Mouse (Mus musculus) layer of hippocampus, postnatal 10 days (tissue): ENCODE measurements around the gene Csnk1g2. TPM values are rescaled to one million over a fixed set of nuclear protein-coding genes. Genes with fewer than 3 reads are reported as not detected.
A peak's percentile ranks its signal among the peaks of the same experiment; 100 is the strongest.

Experiments
- DNase-seq, 2 experiments: peaks; one replicate each; pipeline ENCODE4 v3.0.0; 2021; ENCODE audit warnings: low spot score in 2 of 2
- microRNA-seq, 2 experiments: library from miRNA; unstranded; fragments of <30 nt; microRNA quantifications; one replicate each; pipeline ENCODE4 v1.2.0; 2021
- total RNA-seq, 2 experiments: library from RNA; stranded (reverse); gene quantifications; 2 replicates each; pipeline ENCODE4 v1.2.3; 2021

Gene Csnk1g2
- total RNA-seq, 2 experiments from 2014 or later = 146 to 157 TPM

GRCm38 (mm10) chr10:80677942-80678436, 55.4 kb downstream of the Csnk1g2 start, which contains the start of gene Mknk2:
Gene Mknk2, minus strand, starts transcription at chr10:80678112.
- DNase-seq = peak; percentile 83 to 84

GRCm38 (mm10) chr10:80678601-80679377, 56.2 kb downstream of the Csnk1g2 start:
- DNase-seq = no peak

DNA sequence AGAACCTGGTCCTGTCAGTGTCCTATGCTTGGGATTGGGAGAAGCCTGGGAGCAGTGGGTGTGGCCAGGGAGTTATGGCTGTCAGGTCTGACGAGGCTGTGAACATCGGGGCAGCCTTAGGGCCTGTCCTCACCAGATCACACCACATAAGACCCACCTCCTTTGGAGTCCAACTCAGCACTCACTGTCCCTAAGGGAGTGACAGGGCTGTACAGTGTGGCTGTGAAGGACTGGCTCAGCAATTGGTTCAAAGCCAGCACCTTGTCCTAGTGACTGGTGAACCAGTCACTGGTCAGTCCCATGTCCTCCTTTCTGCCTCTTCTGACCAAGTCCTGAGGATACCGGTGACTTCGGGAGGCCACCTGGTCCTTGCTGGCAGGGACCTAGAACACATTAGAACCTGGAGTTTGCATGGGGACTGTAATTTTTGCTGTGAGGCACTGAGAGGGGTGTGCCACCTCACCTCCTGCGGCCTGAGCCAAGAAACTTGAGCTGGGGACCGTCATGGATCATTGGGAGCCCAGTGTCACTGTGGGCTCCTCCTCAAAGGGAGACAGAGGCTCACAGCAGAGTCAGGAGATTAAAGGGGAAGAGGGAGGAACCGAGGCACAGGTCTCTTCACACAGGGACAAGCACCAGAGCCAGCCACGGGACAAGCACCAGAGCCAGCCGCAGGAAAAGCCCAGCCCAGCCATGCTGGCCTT, 57.1 kb downstream of the Csnk1g2 start:
- no peak for DNase-seq

GRCm38 (mm10) chr10:80680260-80680696, 57.6 kb downstream of the Csnk1g2 start:
- DNase-seq = no peak

DNA sequence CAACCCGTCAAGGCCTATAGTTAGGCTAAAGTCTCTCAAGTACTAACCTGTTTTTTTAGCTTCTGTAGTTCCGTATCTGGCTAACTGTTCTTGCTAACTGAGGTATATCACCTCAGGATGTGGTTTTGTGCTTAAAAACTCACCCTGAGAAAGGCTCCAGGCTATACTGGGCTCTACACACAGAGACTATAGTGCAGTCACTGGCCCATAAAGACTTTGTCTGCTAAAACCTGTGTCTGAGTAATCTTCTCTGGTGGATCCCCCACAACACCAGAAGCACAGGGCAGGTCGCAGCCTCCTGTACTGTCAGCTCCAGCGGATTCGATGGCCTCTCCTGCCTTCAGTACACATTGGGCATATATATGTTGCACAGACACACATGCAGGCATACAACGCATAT, 59.4 kb downstream of the Csnk1g2 start:
- DNase-seq = no peak

- DNase-seq = no peak
Observed at GRCm38 (mm10) chr10:80683647-80684046, 61.0 kb downstream of the Csnk1g2 start.

GRCm38 (mm10) chr10:80684214-80684613, 61.6 kb downstream of the Csnk1g2 start:
- DNase-seq = peak in 1 of 2 experiments; percentile 58

GRCm38 (mm10) chr10:80684984-80685383, 62.3 kb downstream of the Csnk1g2 start:
- DNase-seq = no peak

- no peak for DNase-seq
Observed at GRCm38 (mm10) chr10:80686617-80687016, 64.0 kb downstream of the Csnk1g2 start.

- DNase-seq = peak; percentile 64 to 75
Observed at GRCm38 (mm10) chr10:80687850-80688249, 65.2 kb downstream of the Csnk1g2 start.

Small RNAs within 50 kb of the gene (microRNA-seq; reads per million reads assigned to microRNA genes)
- 2.0 to 2.2 reads per million in 2 experiments for gene Mir6912

Other genes starting within 250 kb of the Csnk1g2 start
- 10 to 100 TPM; 33.6 to 36.6 TPM for gene Mex3d, start 235.2 kb upstream of the Csnk1g2 start, total RNA-seq
- 100 to 1,000 TPM; 119 to 129 TPM for gene Mbd3, start 223.3 kb upstream of the Csnk1g2 start, total RNA-seq
- 100 to 1,000 TPM; 503 to 527 TPM for gene Uqcr11, start 216.0 kb upstream of the Csnk1g2 start, total RNA-seq
- 10 to 100 TPM; 36.1 to 42.9 TPM for gene Tcf3, start 189.2 kb upstream of the Csnk1g2 start, total RNA-seq
- under 1 TPM; 0.07 TPM for gene Onecut3, start 128.0 kb upstream of the Csnk1g2 start, total RNA-seq
- under 1 TPM; 0.21 to 0.38 TPM for gene Atp8b3, start 83.7 kb upstream of the Csnk1g2 start, total RNA-seq
- 10 to 100 TPM; 49.5 to 53.9 TPM for gene Rexo1, start 61.3 kb upstream of the Csnk1g2 start, total RNA-seq
- gene Klf16, start 45.5 kb upstream of the Csnk1g2 start, total RNA-seq = 10 to 100 TPM; 41.8 to 43.6 TPM
- 100 to 1,000 TPM; 179 to 191 TPM for gene Abhd17a, start 32.5 kb upstream of the Csnk1g2 start, total RNA-seq
- 10 to 100 TPM; 34.9 to 42.9 TPM for gene Scamp4, start 20.0 kb upstream of the Csnk1g2 start, total RNA-seq
- 1 to 10 TPM; 2.1 to 4.5 TPM for gene Adat3, start 20.0 kb upstream of the Csnk1g2 start, total RNA-seq
- 1 to 10 TPM; 2.6 to 3.0 TPM for gene Gm49322, start 16.8 kb upstream of the Csnk1g2 start, total RNA-seq
- 10 to 100 TPM; 84.4 to 90.6 TPM for gene Btbd2, start 34.2 kb downstream of the Csnk1g2 start, total RNA-seq
- 10 to 100 TPM; 48.5 to 53.2 TPM for gene Mknk2, start 55.3 kb downstream of the Csnk1g2 start, total RNA-seq
- 10 to 100 TPM; 21.2 to 22.5 TPM for gene Mob3a, start 79.1 kb downstream of the Csnk1g2 start, total RNA-seq
- 10 to 100 TPM; 51.0 to 69.9 TPM for gene Izumo4, start 79.3 kb downstream of the Csnk1g2 start, total RNA-seq
- gene Ap3d1, start 119.4 kb downstream of the Csnk1g2 start, total RNA-seq = 100 to 1,000 TPM; 135 to 139 TPM
- 10 to 100 TPM; 61.0 to 67.4 TPM for gene Dot1l, start 132.4 kb downstream of the Csnk1g2 start, total RNA-seq
- gene Sf3a2, start 175.4 kb downstream of the Csnk1g2 start, total RNA-seq = 10 to 100 TPM; 42.9 to 45.3 TPM
- gene Plekhj1, start 175.8 kb downstream of the Csnk1g2 start, total RNA-seq = 10 to 100 TPM; 61.9 to 72.8 TPM
- 1 to 10 TPM; 2.1 to 2.5 TPM for gene Amh, start 182.4 kb downstream of the Csnk1g2 start, total RNA-seq
- 1 to 10 TPM; 1.4 TPM for gene Jsrp1, start 190.7 kb downstream of the Csnk1g2 start, total RNA-seq
- 100 to 1,000 TPM; 399 to 419 TPM for gene Oaz1, start 203.8 kb downstream of the Csnk1g2 start, total RNA-seq
- 10 to 100 TPM; 20.4 to 25.9 TPM for gene Lingo3, start 221.2 kb downstream of the Csnk1g2 start, total RNA-seq
- 10 to 100 TPM; 52.3 to 54.0 TPM for gene Lsm7, start 232.4 kb downstream of the Csnk1g2 start, total RNA-seq
- 10 to 100 TPM; 80.4 to 97.8 TPM for gene Sppl2b, start 232.4 kb downstream of the Csnk1g2 start, total RNA-seq
- under 1 TPM; 0.11 to 0.16 TPM for gene Tmprss9, start 249.0 kb downstream of the Csnk1g2 start, total RNA-seq